Mouse (Mus musculus): ENCODE measurements around the gene Kctd17. TPM values are rescaled to one million over a fixed set of nuclear protein-coding genes. Genes with fewer than 3 reads are reported as not detected.
A peak's percentile ranks its signal among the peaks of the same experiment; 100 is the strongest.

The Kctd17 gene
- polyA plus RNA-seq, 1 experiment from 2014 or later = 120 TPM

DNA sequence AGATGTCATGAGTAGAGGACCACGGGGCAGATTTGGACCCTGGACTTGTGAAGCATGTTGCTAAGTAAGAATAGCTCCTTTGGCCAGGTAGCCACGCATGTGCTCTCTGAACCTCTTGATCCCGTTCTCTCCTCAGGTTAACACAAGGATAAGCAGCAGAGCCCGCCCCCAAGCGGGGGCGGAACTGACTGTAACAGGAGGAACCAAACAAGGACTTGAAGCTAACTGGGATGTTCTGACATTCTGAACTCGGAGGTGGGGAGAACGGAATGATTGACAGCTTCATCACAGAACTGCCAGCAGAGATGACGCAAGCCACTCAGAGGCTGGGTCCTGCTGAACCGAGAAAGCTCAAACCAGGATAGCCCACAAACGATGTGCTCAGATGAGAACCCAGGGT lies 3.9 kb upstream of the Kctd17 start:
- H3K4me3 ChIP-seq (replicated peaks; ENCODE audit: low read depth, low read length) = no peak overlapping the region
- H3K9ac ChIP-seq (replicated peaks; ENCODE audit: low read length) = no peak overlapping the region
- no peaks in the 10 kb centered on the region for H3K27me3 ChIP-seq (ENCODE audit: control insufficient read depth, insufficient read depth, low read length)
- ATAC-seq (ENCODE audit: low FRiP score, low TSS enrichment) = no peak
- no peak for DNase-seq
- no peak overlapping the region for H3K27ac ChIP-seq (replicated peaks; ENCODE audit: low read depth, low read length)
- peaks cover 5% of the 10 kb centered on the region for H3K4me1 ChIP-seq (ENCODE audit: control insufficient read depth, insufficient read depth, low read length)
- no peaks in the 10 kb centered on the region for H3K9me3 ChIP-seq (ENCODE audit: control insufficient read depth, low read length)
- no peaks in the 10 kb centered on the region for H3K36me3 ChIP-seq (ENCODE audit: control insufficient read depth, insufficient read depth, low read length)
- H3K4me2 ChIP-seq (ENCODE audit: low read length) = no peak overlapping the region
- 21% methylated on average over 11 of the region's 11 CpGs for WGBS

- ATAC-seq (ENCODE audit: low FRiP score, low TSS enrichment) = no peak
- no peak overlapping the region for H3K4me3 ChIP-seq (replicated peaks; ENCODE audit: low read depth, low read length)
- H3K27me3 ChIP-seq (ENCODE audit: control insufficient read depth, insufficient read depth, low read length) = no peaks in the 10 kb centered on the region
- 66% methylated on average over 4 of the region's 4 CpGs for WGBS
- DNase-seq = no peak
- peaks cover 10% of the 10 kb centered on the region for H3K4me1 ChIP-seq (ENCODE audit: control insufficient read depth, insufficient read depth, low read length)
- H3K4me2 ChIP-seq (ENCODE audit: low read length) = no peak overlapping the region
- peaks cover 1% of the 10 kb centered on the region; the same call in 1 of the 2 replicates for H3K36me3 ChIP-seq (ENCODE audit: control insufficient read depth, insufficient read depth, low read length)
- no peak overlapping the region for H3K27ac ChIP-seq (replicated peaks; ENCODE audit: low read depth, low read length)
- no peaks in the 10 kb centered on the region for H3K9me3 ChIP-seq (ENCODE audit: control insufficient read depth, low read length)
- H3K9ac ChIP-seq (replicated peaks; ENCODE audit: low read length) = no peak overlapping the region
These were observed 3.1 kb upstream of the Kctd17 start for GRCm38 (mm10) chr15:78425230-78425629.

GRCm38 (mm10) chr15:78429139-78429459 lies 735 bp downstream of the Kctd17 start:
- H3K27ac ChIP-seq (replicated peaks; ENCODE audit: low read depth, low read length) = peak overlapping the region; percentile 76
- WGBS = 2% methylated on average over 3 of the region's 3 CpGs

GRCm38 (mm10) chr15:78429871-78430622 lies 1.7 kb downstream of the Kctd17 start:
- Histone ChIP-seq H3K27ac (replicated peaks; ENCODE audit: low read depth, low read length) (no peak overlapping the region), H3K9ac (replicated peaks; ENCODE audit: low read length) (peak overlapping the region; percentile 92; the same call in 1 of the 2 replicates), H3K27me3 (ENCODE audit: control insufficient read depth, insufficient read depth, low read length) (no peaks in the 10 kb centered on the region), H3K4me1 (ENCODE audit: control insufficient read depth, insufficient read depth, low read length) (peaks cover 14% of the 10 kb centered on the region), H3K4me3 (replicated peaks; ENCODE audit: low read depth, low read length) (peak overlapping the region; percentile 84), H3K36me3 (ENCODE audit: control insufficient read depth, insufficient read depth, low read length) (peaks cover 40% of the 10 kb centered on the region), H3K9me3 (ENCODE audit: control insufficient read depth, low read length) (no peaks in the 10 kb centered on the region), H3K4me2 (ENCODE audit: low read length) (peak overlapping the region; percentile 89)
- ATAC-seq (ENCODE audit: low FRiP score, low TSS enrichment) (no peak), DNase-seq (no peak)
- 88% methylated on average over 13 of the region's 13 CpGs for WGBS

More at GRCm38 (mm10) chr15:78429139-78429459, 735 bp downstream of the Kctd17 start:
- Histone ChIP-seq H3K9ac (replicated peaks; ENCODE audit: low read length) (peak overlapping the region; percentile 92), H3K4me2 (ENCODE audit: low read length) (peak overlapping the region; percentile 89), H3K4me3 (replicated peaks; ENCODE audit: low read depth, low read length) (peak overlapping the region; percentile 84), H3K27me3 (ENCODE audit: control insufficient read depth, insufficient read depth, low read length) (no peaks in the 10 kb centered on the region), H3K36me3 (ENCODE audit: control insufficient read depth, insufficient read depth, low read length) (peaks cover 36% of the 10 kb centered on the region), H3K9me3 (ENCODE audit: control insufficient read depth, low read length) (no peaks in the 10 kb centered on the region), H3K4me1 (ENCODE audit: control insufficient read depth, insufficient read depth, low read length) (peaks cover 14% of the 10 kb centered on the region)
- no peak for DNase-seq
- no peak for ATAC-seq (ENCODE audit: low FRiP score, low TSS enrichment)

- no peak overlapping the region for H3K4me2 ChIP-seq (ENCODE audit: low read length)
- no peak overlapping the region for H3K9ac ChIP-seq (replicated peaks; ENCODE audit: low read length)
- peaks cover 47% of the 10 kb centered on the region for H3K36me3 ChIP-seq (ENCODE audit: control insufficient read depth, insufficient read depth, low read length)
- ATAC-seq (ENCODE audit: low FRiP score, low TSS enrichment) (no peak), DNase-seq (no peak)
- no peak overlapping the region for H3K27ac ChIP-seq (replicated peaks; ENCODE audit: low read depth, low read length)
- no peaks in the 10 kb centered on the region for H3K9me3 ChIP-seq (ENCODE audit: control insufficient read depth, low read length)
- H3K27me3 ChIP-seq (ENCODE audit: control insufficient read depth, insufficient read depth, low read length) = no peaks in the 10 kb centered on the region
- WGBS = 85% methylated on average over 10 of the region's 10 CpGs
- peaks cover 14% of the 10 kb centered on the region for H3K4me1 ChIP-seq (ENCODE audit: control insufficient read depth, insufficient read depth, low read length)
- H3K4me3 ChIP-seq (replicated peaks; ENCODE audit: low read depth, low read length) = no peak overlapping the region
These were observed 2.5 kb downstream of the Kctd17 start for GRCm38 (mm10) chr15:78430874-78431273.

- DNase-seq (no peak), ATAC-seq (ENCODE audit: low FRiP score, low TSS enrichment) (no peak)
- WGBS = 83% methylated on average over 7 of the region's 7 CpGs
- Histone ChIP-seq H3K4me1 (ENCODE audit: control insufficient read depth, insufficient read depth, low read length) (peaks cover 20% of the 10 kb centered on the region), H3K27ac (replicated peaks; ENCODE audit: low read depth, low read length) (no peak overlapping the region), H3K4me3 (replicated peaks; ENCODE audit: low read depth, low read length) (no peak overlapping the region), H3K27me3 (ENCODE audit: control insufficient read depth, insufficient read depth, low read length) (no peaks in the 10 kb centered on the region), H3K9me3 (ENCODE audit: control insufficient read depth, low read length) (no peaks in the 10 kb centered on the region), H3K4me2 (ENCODE audit: low read length) (no peak overlapping the region), H3K9ac (replicated peaks; ENCODE audit: low read length) (no peak overlapping the region), H3K36me3 (ENCODE audit: control insufficient read depth, insufficient read depth, low read length) (peaks cover 47% of the 10 kb centered on the region)
These were observed 3.3 kb downstream of the Kctd17 start for GRCm38 (mm10) chr15:78431541-78432121.

DNA sequence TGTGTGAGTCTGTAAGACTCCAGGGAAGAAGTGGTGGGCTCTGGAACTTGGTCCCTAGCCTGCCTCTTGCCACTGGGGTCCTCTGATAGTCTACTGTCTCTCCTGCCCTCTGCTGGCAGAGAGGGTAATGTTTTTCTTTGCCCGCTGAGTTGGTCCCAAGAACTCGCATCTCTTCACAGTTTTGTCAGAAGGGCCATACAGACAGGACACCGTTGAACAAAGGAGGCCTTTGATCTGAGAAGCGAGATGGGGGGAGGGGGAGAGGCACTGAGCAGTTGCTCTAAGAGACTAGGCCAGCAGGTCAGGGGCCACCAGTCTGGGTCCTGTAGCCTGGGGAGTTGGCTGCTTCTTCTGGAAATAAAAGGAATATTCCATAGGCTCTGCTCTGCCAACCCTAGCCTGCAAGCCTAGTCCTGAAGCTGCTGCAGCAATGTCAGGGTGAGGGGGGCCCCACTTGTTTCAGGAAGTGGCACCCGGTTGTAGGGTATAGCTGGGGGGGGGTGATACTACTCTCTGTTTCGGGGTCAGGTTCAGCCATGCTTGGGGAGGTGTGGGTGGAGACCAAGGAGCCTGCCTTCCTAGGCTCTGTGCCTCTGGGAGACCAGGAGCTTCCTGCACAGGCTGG lies 6.6 kb downstream of the Kctd17 start:
- WGBS = 25% methylated on average over 6 of the region's 6 CpGs
- H3K4me1 ChIP-seq (ENCODE audit: control insufficient read depth, insufficient read depth, low read length) = peaks cover 17% of the 10 kb centered on the region
- H3K36me3 ChIP-seq (ENCODE audit: control insufficient read depth, insufficient read depth, low read length) = peaks cover 47% of the 10 kb centered on the region

GRCm38 (mm10) chr15:78435681-78436080 lies 7.3 kb downstream of the Kctd17 start:
- Histone ChIP-seq H3K4me2 (ENCODE audit: low read length) (no peak overlapping the region), H3K9ac (replicated peaks; ENCODE audit: low read length) (no peak overlapping the region), H3K4me1 (ENCODE audit: control insufficient read depth, insufficient read depth, low read length) (peaks cover 12% of the 10 kb centered on the region), H3K36me3 (ENCODE audit: control insufficient read depth, insufficient read depth, low read length) (peaks cover 43% of the 10 kb centered on the region), H3K4me3 (replicated peaks; ENCODE audit: low read depth, low read length) (no peak overlapping the region), H3K9me3 (ENCODE audit: control insufficient read depth, low read length) (no peaks in the 10 kb centered on the region), H3K27me3 (ENCODE audit: control insufficient read depth, insufficient read depth, low read length) (no peaks in the 10 kb centered on the region), H3K27ac (replicated peaks; ENCODE audit: low read depth, low read length) (no peak overlapping the region)
- ATAC-seq (ENCODE audit: low FRiP score, low TSS enrichment) (no peak), DNase-seq (no peak)
- WGBS = 85% methylated on average over 11 of the region's 11 CpGs

More for the DNA sequence above, 6.6 kb downstream of the Kctd17 start:
- peak; percentile 77 for DNase-seq
- Histone ChIP-seq H3K9me3 (ENCODE audit: control insufficient read depth, low read length) (no peaks in the 10 kb centered on the region), H3K27me3 (ENCODE audit: control insufficient read depth, insufficient read depth, low read length) (no peaks in the 10 kb centered on the region), H3K9ac (replicated peaks; ENCODE audit: low read length) (no peak overlapping the region), H3K4me3 (replicated peaks; ENCODE audit: low read depth, low read length) (no peak overlapping the region), H3K27ac (replicated peaks; ENCODE audit: low read depth, low read length) (no peak overlapping the region), H3K4me2 (ENCODE audit: low read length) (no peak overlapping the region)
- no peak for ATAC-seq (ENCODE audit: low FRiP score, low TSS enrichment)
